Mouse (Mus musculus) forebrain, embryonic 10.5 days (tissue): ENCODE measurements around the gene Fgfr2. TPM values are rescaled to one million over a fixed set of nuclear protein-coding genes. Genes with fewer than 3 reads are reported as not detected.
A peak's percentile ranks its signal among the peaks of the same experiment; 100 is the strongest.

Source experiments
- DNase-seq: peaks from one replicate; pipeline ENCODE4 v3.0.0-alpha.2; 2017; ENCODE audit warnings: low spot score; ENCODE audit errors: extremely low spot score
- H3K27ac ChIP-seq: fragments of 300-500 bp; sonication (generic); 2 replicates; pipeline ENCODE4 v1.5.1; 2016; ENCODE audit warnings: mild to moderate bottlenecking
- H3K27me3 ChIP-seq: fragments of 300-500 bp; sonication (generic); 2 replicates; pipeline ENCODE4 v1.6.1; 2016; ENCODE audit warnings: mild to moderate bottlenecking; ENCODE audit not compliant: poor library complexity, severe bottlenecking
- H3K36me3 ChIP-seq: fragments of 300-500 bp; sonication (generic); replicated peaks from 2 replicates; pipeline ENCODE4 v1.6.1; 2016; ENCODE audit warnings: mild to moderate bottlenecking, moderate library complexity
- H3K4me1 ChIP-seq: fragments of 300-500 bp; sonication (generic); 2 replicates; pipeline ENCODE4 v1.6.1; 2016
- H3K4me3 ChIP-seq: fragments of 300-500 bp; sonication (generic); 2 replicates; pipeline ENCODE4 v1.5.1; 2016; ENCODE audit warnings: mild to moderate bottlenecking, moderate library complexity
- H3K9me3 ChIP-seq: fragments of 300-500 bp; sonication (generic); 2 replicates; pipeline ENCODE4 v1.6.1; 2016; ENCODE audit warnings: mild to moderate bottlenecking, moderate library complexity
- WGBS: fragments of 180-500 bp; shearing (Covaris S2); methylation state at CpG from one replicate; pipeline ENCODE4 v1.1.7; 2016; 5-methylcytosine and 5-hydroxymethylcytosine counted together
- polyA plus RNA-seq: library from polyadenylated mRNA; unstranded; fragments of >200 nt; fragmentation: Nextera tagmentation; extraction: Ambion mirVana; gene quantifications from 2 replicates; pipeline ENCODE4 v1.2.1, GENCODE M21; 2016

The Fgfr2 gene
- polyA plus RNA-seq, 1 experiment from 2014 or later = 55.7 TPM

DNA sequence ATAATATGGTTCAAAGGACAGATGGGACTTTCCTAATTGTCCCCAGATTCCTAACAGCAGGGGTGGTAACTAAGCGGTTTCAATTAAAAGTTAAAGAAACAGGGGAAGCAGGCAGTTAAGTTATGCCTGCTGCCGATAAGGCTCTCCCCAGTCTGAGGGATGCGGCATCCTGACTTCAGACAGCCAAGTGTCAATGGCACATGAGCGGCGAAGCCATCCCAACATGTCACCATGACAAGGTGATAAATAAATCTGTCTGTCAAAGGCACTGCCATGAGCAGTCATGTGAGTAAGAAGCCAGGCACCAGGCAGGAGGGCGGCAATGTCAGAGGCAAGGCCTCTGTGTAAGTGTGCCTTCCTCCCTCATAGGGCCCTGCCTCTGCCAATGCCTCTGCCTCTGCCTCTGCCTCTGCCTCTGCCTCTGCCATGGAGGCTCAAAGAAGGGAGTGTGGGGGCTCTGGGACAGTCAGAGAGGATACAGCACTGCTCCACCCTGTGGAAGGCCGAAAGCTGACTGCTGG, 55.8 kb downstream of the Fgfr2 start:
- Histone ChIP-seq H3K36me3 (peaks cover 69% of the 10 kb centered on the region), H3K27ac (peak overlapping the region; percentile 51; the same call in 1 of the 2 replicates), H3K27me3 (no peaks in the 10 kb centered on the region), H3K4me1 (peaks cover 67% of the 10 kb centered on the region), H3K9me3 (no peaks in the 10 kb centered on the region), H3K4me3 (no peak overlapping the region)
- 51% methylated on average over 7 of the region's 7 CpGs for WGBS
- no peak for DNase-seq

DNA sequence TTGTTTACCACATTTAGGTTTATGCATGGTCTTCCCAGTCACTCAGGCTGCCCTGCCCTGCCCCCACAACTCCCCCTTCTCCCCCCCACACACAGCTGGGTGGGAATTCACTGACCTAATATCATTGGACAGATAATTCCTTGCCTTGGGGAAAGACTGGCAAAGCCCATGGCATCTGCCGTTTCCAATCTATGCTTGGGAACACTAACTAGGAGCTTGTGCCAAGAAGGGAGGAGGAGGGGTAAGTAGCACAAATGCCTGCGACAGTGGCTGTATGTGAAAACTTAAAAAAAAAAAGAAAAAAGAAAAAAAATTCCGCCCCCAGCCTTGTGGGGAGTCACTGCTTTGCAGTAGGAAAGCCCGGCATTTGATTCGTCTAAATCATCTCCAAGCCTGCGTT, 56.4 kb downstream of the Fgfr2 start:
- Histone ChIP-seq H3K4me3 (no peak overlapping the region), H3K27ac (peak overlapping the region; percentile 51; the same call in 1 of the 2 replicates), H3K4me1 (peaks cover 61% of the 10 kb centered on the region), H3K36me3 (peaks cover 73% of the 10 kb centered on the region), H3K27me3 (no peaks in the 10 kb centered on the region), H3K9me3 (no peaks in the 10 kb centered on the region)
- WGBS = 60% methylated on average over 6 of the region's 6 CpGs
- no peak for DNase-seq

DNA sequence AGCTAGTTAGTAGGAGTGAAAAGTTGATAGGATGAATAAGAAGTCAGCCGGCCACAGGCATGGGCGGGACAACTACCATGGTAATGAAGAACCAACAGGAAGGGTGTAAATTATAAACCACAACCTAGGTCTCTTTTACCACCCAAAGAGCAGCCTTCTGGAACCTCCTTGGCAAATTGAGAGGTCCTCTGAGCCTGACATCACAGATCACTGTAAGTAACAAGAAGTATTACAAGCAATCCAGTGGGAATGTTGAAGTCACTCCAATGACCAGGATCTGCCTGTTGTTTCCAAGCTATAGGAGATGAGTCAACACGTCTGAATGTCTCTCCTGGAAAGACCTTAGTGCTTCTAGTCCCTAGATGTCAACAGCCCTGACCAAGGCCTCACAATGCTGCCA, 61.1 kb downstream of the Fgfr2 start:
- peaks cover 37% of the 10 kb centered on the region for H3K4me1 ChIP-seq
- no peak for DNase-seq
- 92% methylated on average over 3 of the region's 3 CpGs for WGBS
- no peaks in the 10 kb centered on the region for H3K27me3 ChIP-seq
- H3K4me3 ChIP-seq = no peak overlapping the region
- H3K27ac ChIP-seq = no peak overlapping the region
- H3K9me3 ChIP-seq = no peaks in the 10 kb centered on the region
- peaks cover 76% of the 10 kb centered on the region for H3K36me3 ChIP-seq

DNA sequence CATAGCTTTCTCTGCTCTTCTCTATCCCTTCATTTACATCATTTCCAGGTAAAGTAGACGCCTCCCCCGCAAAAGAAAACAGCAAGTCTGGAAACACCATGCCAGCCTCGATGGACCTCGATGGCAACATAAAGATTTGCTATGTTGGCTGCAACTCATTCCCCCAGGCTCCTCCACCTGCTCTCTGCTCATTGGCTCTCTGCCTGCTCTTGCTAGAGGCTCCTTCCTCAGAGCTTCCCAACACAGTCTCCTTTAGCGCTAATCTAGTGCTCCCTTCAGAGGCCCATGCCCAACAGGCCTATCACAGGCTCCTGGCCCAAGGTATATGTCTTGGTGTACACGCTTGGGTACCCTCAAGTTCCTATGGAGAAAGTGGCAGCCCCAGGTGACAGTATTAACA, 63.0 kb downstream of the Fgfr2 start:
- 93% methylated on average over 6 of the region's 6 CpGs for WGBS
- H3K9me3 ChIP-seq = no peaks in the 10 kb centered on the region
- no peaks in the 10 kb centered on the region for H3K27me3 ChIP-seq
- H3K4me1 ChIP-seq = peaks cover 23% of the 10 kb centered on the region
- H3K4me3 ChIP-seq = no peak overlapping the region
- H3K36me3 ChIP-seq = peaks cover 83% of the 10 kb centered on the region
- H3K27ac ChIP-seq = no peak overlapping the region
- DNase-seq = no peak

DNA sequence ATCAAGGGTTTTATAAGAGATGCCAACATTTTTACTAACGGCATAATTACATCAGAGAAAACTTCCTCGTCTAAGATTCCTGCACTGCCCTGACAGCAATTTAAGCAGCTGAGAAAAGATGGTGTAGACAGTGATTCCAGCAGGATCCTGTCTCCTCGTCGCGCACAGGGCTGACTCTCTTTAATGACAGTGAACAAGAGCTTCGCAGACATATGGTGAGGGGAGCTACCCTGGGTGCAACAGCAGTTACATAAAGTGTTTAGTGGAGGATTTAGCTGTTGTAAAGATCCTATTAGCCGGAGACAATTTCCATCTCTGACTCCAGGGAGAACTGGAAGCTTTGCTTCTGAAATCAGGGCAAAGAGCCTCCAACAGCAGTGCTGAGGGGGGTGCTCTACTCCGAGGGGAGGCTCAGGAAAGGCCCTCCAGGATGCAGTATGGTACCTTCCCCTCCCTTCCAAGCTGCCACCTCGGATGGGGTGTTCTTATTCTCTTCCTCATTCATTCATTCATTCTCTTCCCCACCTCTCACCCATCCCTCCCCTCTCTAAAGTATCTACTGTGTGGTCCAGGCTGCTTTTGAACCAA, 63.5 kb downstream of the Fgfr2 start:
- no peaks in the 10 kb centered on the region for H3K9me3 ChIP-seq
- peaks cover 23% of the 10 kb centered on the region for H3K4me1 ChIP-seq
- H3K27ac ChIP-seq = no peak overlapping the region
- peaks cover 83% of the 10 kb centered on the region for H3K36me3 ChIP-seq
- no peak overlapping the region for H3K4me3 ChIP-seq
- H3K27me3 ChIP-seq = no peaks in the 10 kb centered on the region
- WGBS = 83% methylated on average over 9 of the region's 9 CpGs
- no peak for DNase-seq

DNA sequence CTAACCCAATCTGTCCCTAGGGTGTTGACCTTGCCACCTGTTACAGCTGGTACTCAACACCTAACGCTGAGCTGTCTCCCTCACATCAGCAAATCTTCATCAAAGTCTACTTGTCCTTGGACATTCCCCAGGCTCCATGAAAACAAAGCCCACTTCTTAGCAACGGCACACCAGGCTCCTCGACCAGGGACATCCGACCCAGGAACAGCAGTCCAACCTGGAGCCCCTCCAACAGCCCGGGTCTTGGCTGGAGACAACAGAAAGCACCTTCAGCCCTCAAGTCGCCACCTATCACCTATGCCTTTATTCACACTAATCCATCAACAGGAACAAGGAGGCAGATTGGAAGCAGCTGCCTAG, 64.0 kb downstream of the Fgfr2 start:
- H3K4me3 ChIP-seq = no peak overlapping the region
- H3K4me1 ChIP-seq = peaks cover 27% of the 10 kb centered on the region
- no peaks in the 10 kb centered on the region for H3K27me3 ChIP-seq
- WGBS = 93% methylated on average over 6 of the region's 6 CpGs
- no peaks in the 10 kb centered on the region for H3K9me3 ChIP-seq
- no peak overlapping the region for H3K27ac ChIP-seq
- no peak for DNase-seq
- peaks cover 83% of the 10 kb centered on the region for H3K36me3 ChIP-seq

GRCm38 (mm10) chr7:133058496-133059149, 64.5 kb downstream of the Fgfr2 start:
- no peaks in the 10 kb centered on the region for H3K9me3 ChIP-seq
- no peak overlapping the region for H3K4me3 ChIP-seq
- H3K27me3 ChIP-seq = no peaks in the 10 kb centered on the region
- no peak overlapping the region for H3K27ac ChIP-seq
- peaks cover 32% of the 10 kb centered on the region for H3K4me1 ChIP-seq
- H3K36me3 ChIP-seq = peaks cover 83% of the 10 kb centered on the region
- 95% methylated on average over 12 of the region's 12 CpGs for WGBS
- no peak for DNase-seq

DNA sequence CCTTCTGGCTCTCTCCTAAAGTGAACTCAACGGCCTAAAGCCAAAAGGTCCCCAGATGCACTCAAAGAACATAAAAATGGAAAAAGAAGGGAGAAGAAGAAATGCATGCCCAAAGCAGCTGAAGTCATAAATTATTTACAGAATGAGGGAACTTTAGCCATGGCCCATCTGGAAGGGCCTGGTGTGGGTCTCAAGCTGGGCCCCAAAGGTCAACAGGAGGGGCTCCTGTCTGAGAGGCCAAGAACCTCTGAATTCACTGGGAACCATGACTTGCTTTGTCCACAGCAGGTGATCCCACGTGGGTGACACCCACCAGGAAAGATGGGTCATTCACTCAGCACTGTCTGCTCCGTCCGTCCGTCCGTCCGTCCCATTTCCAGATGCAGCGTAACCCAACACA, 66.2 kb downstream of the Fgfr2 start:
- peaks cover 37% of the 10 kb centered on the region for H3K4me1 ChIP-seq
- DNase-seq = no peak
- H3K27ac ChIP-seq = no peak overlapping the region
- no peak overlapping the region for H3K4me3 ChIP-seq
- H3K36me3 ChIP-seq = peaks cover 86% of the 10 kb centered on the region
- no peaks in the 10 kb centered on the region for H3K27me3 ChIP-seq
- no peaks in the 10 kb centered on the region for H3K9me3 ChIP-seq
- WGBS = 94% methylated on average over 8 of the region's 8 CpGs

DNA sequence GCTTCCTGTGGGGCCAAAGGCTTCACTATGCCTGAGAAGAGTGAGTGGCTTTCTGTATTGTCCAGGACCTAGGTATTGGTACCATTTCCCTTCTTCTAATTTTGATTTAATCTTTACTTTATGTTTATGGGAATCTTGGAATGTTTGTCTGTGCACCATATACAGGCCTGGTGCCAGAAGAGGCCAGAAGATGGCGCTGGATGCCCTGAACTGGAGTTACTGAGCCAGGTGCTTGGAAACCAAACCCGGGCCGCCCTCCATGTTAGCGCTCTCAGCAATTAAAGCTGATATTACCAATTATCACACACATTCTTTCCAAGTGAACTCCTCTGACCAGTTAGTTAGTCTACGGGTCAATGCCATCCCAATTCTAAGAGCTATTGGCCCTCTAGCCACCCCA, 68.7 kb downstream of the Fgfr2 start:
- H3K27me3 ChIP-seq = no peaks in the 10 kb centered on the region
- H3K4me3 ChIP-seq = no peak overlapping the region
- peaks cover 27% of the 10 kb centered on the region for H3K4me1 ChIP-seq
- peaks cover 88% of the 10 kb centered on the region for H3K36me3 ChIP-seq
- no peak overlapping the region for H3K27ac ChIP-seq
- no peak for DNase-seq
- no peaks in the 10 kb centered on the region for H3K9me3 ChIP-seq
- 89% methylated on average over 5 of the region's 5 CpGs for WGBS

- H3K27ac ChIP-seq = 0 out of 2 replicates have a peak overlapping the region, but pooled peaks have one; percentile 11
- H3K9me3 ChIP-seq = no peaks in the 10 kb centered on the region
- H3K27me3 ChIP-seq = no peaks in the 10 kb centered on the region
- peaks cover 88% of the 10 kb centered on the region for H3K36me3 ChIP-seq
- WGBS = 72% methylated on average over 9 of the region's 9 CpGs
- DNase-seq = no peak
- no peak overlapping the region for H3K4me3 ChIP-seq
- H3K4me1 ChIP-seq = peaks cover 24% of the 10 kb centered on the region
Measured at GRCm38 (mm10) chr7:133053757-133054156, 69.4 kb downstream of the Fgfr2 start.

DNA sequence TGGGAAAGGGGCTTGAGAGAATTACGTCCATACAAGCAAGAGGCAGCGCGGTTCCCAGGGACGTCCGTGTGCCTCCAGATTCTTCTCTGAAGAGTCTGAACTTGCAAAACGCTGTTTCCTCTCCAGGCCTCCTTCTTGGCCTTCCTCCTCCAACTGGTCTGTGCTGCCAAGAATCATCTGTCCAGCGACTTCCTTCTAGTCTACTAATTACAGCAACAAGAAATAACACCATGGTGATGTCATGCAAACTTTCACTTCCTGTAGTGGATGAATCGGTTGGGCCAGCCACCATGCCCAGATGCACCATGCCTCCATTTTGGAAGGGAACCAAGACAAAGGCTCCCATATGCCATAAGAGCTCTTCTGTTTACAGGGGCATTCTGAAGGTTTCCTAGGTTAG, 70.3 kb downstream of the Fgfr2 start:
- peaks cover 26% of the 10 kb centered on the region for H3K4me1 ChIP-seq
- H3K27me3 ChIP-seq = no peaks in the 10 kb centered on the region
- no peak for DNase-seq
- no peak overlapping the region for H3K4me3 ChIP-seq
- 89% methylated on average over 8 of the region's 8 CpGs for WGBS
- peaks cover 80% of the 10 kb centered on the region for H3K36me3 ChIP-seq
- no peaks in the 10 kb centered on the region for H3K9me3 ChIP-seq
- H3K27ac ChIP-seq = no peak overlapping the region

GRCm38 (mm10) chr7:133050681-133051080, 72.5 kb downstream of the Fgfr2 start:
- no peak for DNase-seq
- WGBS = 88% methylated on average over 6 of the region's 6 CpGs
- Histone ChIP-seq H3K27ac (no peak overlapping the region), H3K36me3 (peaks cover 78% of the 10 kb centered on the region), H3K4me1 (peaks cover 26% of the 10 kb centered on the region), H3K9me3 (no peaks in the 10 kb centered on the region), H3K4me3 (no peak overlapping the region), H3K27me3 (no peaks in the 10 kb centered on the region)

DNA sequence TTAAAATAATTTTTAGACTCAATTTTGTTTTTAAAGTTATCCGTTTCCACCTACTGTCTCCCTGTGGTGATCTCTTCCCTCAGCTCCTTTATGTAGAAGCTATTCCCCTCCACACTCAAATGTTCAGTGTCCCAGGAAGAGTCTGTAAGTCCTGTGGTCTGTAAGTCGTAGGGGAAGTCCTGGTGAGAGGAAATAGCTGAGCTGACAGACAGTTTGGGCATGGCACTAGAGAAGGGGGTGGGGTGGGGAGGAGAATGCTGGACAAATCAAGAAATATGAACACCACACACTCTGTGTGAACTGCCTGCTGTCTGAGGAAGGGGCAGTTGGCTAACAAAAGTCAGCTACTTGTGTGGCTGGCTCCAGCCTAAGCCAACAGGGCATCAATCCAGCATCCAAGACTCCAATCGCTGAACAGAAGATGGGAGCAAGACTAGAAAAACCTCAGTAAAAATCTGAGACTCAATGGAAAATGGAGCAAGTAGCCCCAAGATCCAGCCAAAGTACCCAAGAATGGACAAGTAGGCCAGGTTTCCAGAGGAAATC, 75.0 kb downstream of the Fgfr2 start:
- Histone ChIP-seq H3K4me3 (no peak overlapping the region), H3K9me3 (no peaks in the 10 kb centered on the region), H3K27ac (no peak overlapping the region), H3K36me3 (peaks cover 72% of the 10 kb centered on the region), H3K27me3 (no peaks in the 10 kb centered on the region), H3K4me1 (peaks cover 20% of the 10 kb centered on the region)
- 78% methylated on average over 3 of the region's 3 CpGs for WGBS
- no peak for DNase-seq
